Mouse (Mus musculus) forebrain, embryonic 11.5 days (tissue): ENCODE measurements at regions not wholly inside any gene's neighbourhood (a gene's known extent, or its start where the extent isn't known, plus 50 kb on each side); places are given as distances from the start of the nearest gene placed in this dataset.

Experiments
- ATAC-seq: fragments of 200-750 bp; cut with Nextera tagmentation; replicated peaks from 2 replicates; pipeline ENCODE4 v1.8.0; 2017; ENCODE audit warnings: moderate TSS enrichment; ENCODE audit not compliant: low FRiP score
- DNase-seq: peaks from one replicate; pipeline ENCODE4 v3.0.0-alpha.2; 2017; ENCODE audit warnings: low spot score
- H3K27ac ChIP-seq: fragments of 300-500 bp; sonication (generic); 2 replicates; pipeline ENCODE4 v1.5.1; 2014; ENCODE audit warnings: low read depth, low read length
- H3K27me3 ChIP-seq: fragments of 300-500 bp; sonication (generic); 2 replicates; pipeline ENCODE4 v1.6.1; 2014; ENCODE audit warnings: mild to moderate bottlenecking, low read length, mixed read lengths; ENCODE audit not compliant: control insufficient read depth, insufficient read depth
- H3K36me3 ChIP-seq: fragments of 300-500 bp; sonication (generic); 2 replicates; pipeline ENCODE4 v1.6.1; 2014; ENCODE audit warnings: mild to moderate bottlenecking, low read length, moderate library complexity, mixed read lengths; ENCODE audit not compliant: control insufficient read depth, insufficient read depth
- H3K4me1 ChIP-seq: fragments of 300-500 bp; sonication (generic); replicated peaks from 2 replicates; pipeline ENCODE4 v1.6.1; 2014; ENCODE audit warnings: low read length, mixed read lengths; ENCODE audit not compliant: control insufficient read depth, insufficient read depth
- H3K4me2 ChIP-seq: fragments of 300-500 bp; sonication (generic); 2 replicates; pipeline ENCODE4 v1.6.1; 2014; ENCODE audit warnings: low read depth, mild to moderate bottlenecking, low read length, moderate library complexity, mixed read lengths; ENCODE audit not compliant: severe bottlenecking
- H3K4me3 ChIP-seq: fragments of 300-500 bp; sonication (generic); 2 replicates; pipeline ENCODE4 v1.5.1; 2014; ENCODE audit warnings: low read depth, low read length
- H3K9ac ChIP-seq: fragments of 300-500 bp; sonication (generic); 2 replicates; pipeline ENCODE4 v1.6.1; 2014; ENCODE audit warnings: low read length
- H3K9me3 ChIP-seq: fragments of 300-500 bp; sonication (generic); 2 replicates; pipeline ENCODE4 v1.6.1; 2016; ENCODE audit warnings: low read length, mixed read lengths; ENCODE audit not compliant: control insufficient read depth
- WGBS: fragments of 180-500 bp; shearing (Covaris S2); extraction: QIAGEN DNeasy Blood & Tissue Kit; methylation state at CpG from one replicate; pipeline ENCODE4 v1.1.7; 2014; 5-methylcytosine and 5-hydroxymethylcytosine counted together

GRCm38 (mm10) chr1:34732156-34732555, 110.7 kb downstream of the Fam168b start:
- Histone ChIP-seq H3K27ac (no peak overlapping the region), H3K9me3 (no peaks in the 10 kb centered on the region), H3K4me2 (no peak overlapping the region), H3K27me3 (no peaks in the 10 kb centered on the region), H3K4me1 (no peaks in the 10 kb centered on the region), H3K4me3 (no peak overlapping the region), H3K36me3 (no peaks in the 10 kb centered on the region), H3K9ac (no peak overlapping the region)
- ATAC-seq, result no peak
- DNase-seq, result peak; percentile 35
- 75% methylated on average over 7 of the region's 7 CpGs for WGBS

GRCm38 (mm10) chr1:34733026-34733913, 109.6 kb downstream of the Fam168b start:
- no peaks in the 10 kb centered on the region for H3K27me3 ChIP-seq
- WGBS, result 83% methylated on average over 17 of the region's 17 CpGs
- H3K4me1 ChIP-seq, result no peaks in the 10 kb centered on the region

GRCm38 (mm10) chr1:34738386-34739067, 104.3 kb downstream of the Fam168b start:
- Histone ChIP-seq H3K27ac (no peak overlapping the region), H3K4me1 (no peaks in the 10 kb centered on the region), H3K4me3 (no peak overlapping the region), H3K36me3 (no peaks in the 10 kb centered on the region), H3K27me3 (no peaks in the 10 kb centered on the region), H3K9ac (no peak overlapping the region), H3K9me3 (no peaks in the 10 kb centered on the region), H3K4me2 (no peak overlapping the region)
- no peak; the same call in 1 of the 2 replicates for ATAC-seq
- WGBS, result 52% methylated on average over 14 of the region's 14 CpGs
- peak; percentile 78 for DNase-seq

More at GRCm38 (mm10) chr1:34733026-34733913, 109.6 kb downstream of the Fam168b start:
- no peak overlapping the region for H3K4me2 ChIP-seq
- no peak for ATAC-seq
- DNase-seq, result peak; percentile 18
- H3K36me3 ChIP-seq, result no peaks in the 10 kb centered on the region
- H3K27ac ChIP-seq, result no peak overlapping the region
- no peaks in the 10 kb centered on the region for H3K9me3 ChIP-seq
- no peak overlapping the region for H3K4me3 ChIP-seq
- no peak overlapping the region for H3K9ac ChIP-seq

- ATAC-seq, result no peak
- no peak overlapping the region for H3K4me3 ChIP-seq
- no peaks in the 10 kb centered on the region for H3K4me1 ChIP-seq
- WGBS, result 66% methylated on average over 4 of the region's 4 CpGs
- peak; percentile 27 for DNase-seq
- H3K27ac ChIP-seq, result no peak overlapping the region
- no peak overlapping the region for H3K4me2 ChIP-seq
- H3K9ac ChIP-seq, result no peak overlapping the region
- no peaks in the 10 kb centered on the region for H3K9me3 ChIP-seq
- no peaks in the 10 kb centered on the region for H3K36me3 ChIP-seq
- H3K27me3 ChIP-seq, result no peaks in the 10 kb centered on the region
These were observed 103.2 kb downstream of the Fam168b start for GRCm38 (mm10) chr1:34739621-34740020.

- H3K36me3 ChIP-seq, result no peaks in the 10 kb centered on the region
- WGBS, result 82% methylated on average over 7 of the region's 7 CpGs
These were observed 102.0 kb downstream of the Fam168b start for GRCm38 (mm10) chr1:34740891-34741290.

GRCm38 (mm10) chr1:34742234-34742633, 100.6 kb downstream of the Fam168b start:
- Histone ChIP-seq H3K9ac (no peak overlapping the region), H3K27ac (no peak overlapping the region), H3K4me1 (no peaks in the 10 kb centered on the region), H3K36me3 (no peaks in the 10 kb centered on the region), H3K4me2 (no peak overlapping the region), H3K4me3 (no peak overlapping the region), H3K27me3 (no peaks in the 10 kb centered on the region), H3K9me3 (no peaks in the 10 kb centered on the region)
- no peak for ATAC-seq
- DNase-seq, result no peak
- WGBS, result 62% methylated on average over 2 of the region's 2 CpGs

More at GRCm38 (mm10) chr1:34740891-34741290, 102.0 kb downstream of the Fam168b start:
- ATAC-seq, result no peak
- Histone ChIP-seq H3K27me3 (no peaks in the 10 kb centered on the region), H3K4me1 (no peaks in the 10 kb centered on the region), H3K4me3 (no peak overlapping the region), H3K9me3 (no peaks in the 10 kb centered on the region), H3K27ac (no peak overlapping the region), H3K4me2 (no peak overlapping the region), H3K9ac (no peak overlapping the region)
- DNase-seq, result no peak

GRCm38 (mm10) chr1:34745881-34746280, 97.0 kb downstream of the Fam168b start:
- WGBS, result 81% methylated on average over 6 of the region's 6 CpGs
- no peak for ATAC-seq
- Histone ChIP-seq H3K9ac (no peak overlapping the region), H3K36me3 (no peaks in the 10 kb centered on the region), H3K4me1 (peaks cover 8% of the 10 kb centered on the region), H3K27me3 (peaks cover 13% of the 10 kb centered on the region; the same call in 1 of the 2 replicates), H3K4me3 (no peak overlapping the region), H3K4me2 (no peak overlapping the region), H3K9me3 (no peaks in the 10 kb centered on the region), H3K27ac (no peak overlapping the region)
- no peak for DNase-seq

GRCm38 (mm10) chr1:34749161-34750040, 93.5 kb downstream of the Fam168b start:
- peak; percentile 68 for ATAC-seq
- peaks cover 30% of the 10 kb centered on the region for H3K27me3 ChIP-seq

More at GRCm38 (mm10) chr1:34749161-34750040, 93.5 kb downstream of the Fam168b start:
- H3K4me1 ChIP-seq, result peaks cover 8% of the 10 kb centered on the region
- H3K36me3 ChIP-seq, result no peaks in the 10 kb centered on the region
- peak; percentile 55 for DNase-seq
- no peak overlapping the region for H3K27ac ChIP-seq
- H3K9me3 ChIP-seq, result no peaks in the 10 kb centered on the region
- H3K9ac ChIP-seq, result no peak overlapping the region
- peak overlapping the region; percentile 95 for H3K4me2 ChIP-seq
- whole genome bisulfite sequencing, result 10% methylated on average over 14 of the region's 14 CpGs
- peak overlapping the region; percentile 62; the same call in 1 of the 2 replicates for H3K4me3 ChIP-seq
